Mouse (Mus musculus) heart, postnatal 0 days (tissue): ENCODE results near the gene F2r. TPM values are rescaled to one million over a fixed set of nuclear protein-coding genes. Genes with fewer than 3 reads are reported as not detected.

Experiments
- ATAC-seq: fragments of 200-750 bp; cut with Nextera tagmentation; 2 replicates; pipeline ENCODE4 v1.8.0; 2017; ENCODE audit warnings: low read depth, moderate number of reproducible peaks, moderate library complexity; ENCODE audit not compliant: insufficient read depth
- DNase-seq: peaks from one replicate; pipeline ENCODE4 v3.0.0-alpha.2; 2016; ENCODE audit warnings: low spot score
- H3K27ac ChIP-seq: fragments of 300-500 bp; sonication (generic); 2 replicates; pipeline ENCODE4 v1.5.1; 2014; ENCODE audit warnings: low read depth, mild to moderate bottlenecking
- H3K27me3 ChIP-seq: fragments of 300-500 bp; sonication (generic); 2 replicates; pipeline ENCODE4 v1.6.1; 2014; ENCODE audit warnings: low read length, mixed read lengths; ENCODE audit not compliant: control insufficient read depth, insufficient read depth
- H3K36me3 ChIP-seq: fragments of 300-500 bp; sonication (generic); replicated peaks from 2 replicates; pipeline ENCODE4 v1.6.1; 2014; ENCODE audit warnings: low read length, mixed read lengths; ENCODE audit not compliant: control insufficient read depth, insufficient read depth
- H3K4me1 ChIP-seq: fragments of 300-500 bp; sonication (generic); 2 replicates; pipeline ENCODE4 v1.6.1; 2014; ENCODE audit warnings: antibody characterized with exemption; ENCODE audit not compliant: control insufficient read depth, insufficient read depth
- H3K4me2 ChIP-seq: fragments of 300-500 bp; sonication (generic); 2 replicates; pipeline ENCODE4 v1.6.1; 2014; ENCODE audit warnings: low read depth, mild to moderate bottlenecking, low read length, moderate library complexity
- H3K4me3 ChIP-seq: fragments of 300-500 bp; sonication (generic); 2 replicates; pipeline ENCODE4 v1.5.1; 2014; ENCODE audit warnings: low read depth, low read length
- H3K9ac ChIP-seq: fragments of 300-500 bp; sonication (generic); replicated peaks from 2 replicates; pipeline ENCODE4 v1.6.1; 2014; ENCODE audit warnings: low read depth, low read length, mixed read lengths
- H3K9me3 ChIP-seq: fragments of 300-500 bp; sonication (generic); replicated peaks from 2 replicates; pipeline ENCODE4 v1.6.1; 2016; ENCODE audit warnings: low read length; ENCODE audit not compliant: control insufficient read depth
- CTCF ChIP-seq: IDR thresholded peaks from 2 replicates; pipeline ENCODE4 v1.5.1; 2016; ENCODE audit warnings: antibody characterized with exemption, control low read depth, low read depth
- EP300 ChIP-seq: IDR thresholded peaks from 2 replicates; pipeline ENCODE4 v1.6.1; 2016; ENCODE audit warnings: antibody characterized with exemption, low read depth
- WGBS: fragments of 180-500 bp; shearing (Covaris S2); extraction: QIAGEN DNeasy Blood & Tissue Kit; methylation state at CpG from one replicate; pipeline ENCODE4 v1.1.7; 2014; 5-methylcytosine and 5-hydroxymethylcytosine counted together
- polyA plus RNA-seq: library from polyadenylated mRNA; unstranded; fragments of >200 nt; fragmentation: Nextera tagmentation; extraction: Ambion mirVana; gene quantifications from 2 replicates; pipeline ENCODE4 v1.2.1, GENCODE M21; 2015
- total RNA-seq: library from RNA; depleted of rRNA; stranded (reverse); fragments of >200 nt; gene quantifications from 2 replicates; pipeline ENCODE4 v1.2.3, GENCODE M21; 2014; ENCODE audit warnings: low replicate concordance

The F2r gene
- total and polyA plus RNA-seq, 2 experiments from 2014 or later = 63.9 to 105 TPM

DNA sequence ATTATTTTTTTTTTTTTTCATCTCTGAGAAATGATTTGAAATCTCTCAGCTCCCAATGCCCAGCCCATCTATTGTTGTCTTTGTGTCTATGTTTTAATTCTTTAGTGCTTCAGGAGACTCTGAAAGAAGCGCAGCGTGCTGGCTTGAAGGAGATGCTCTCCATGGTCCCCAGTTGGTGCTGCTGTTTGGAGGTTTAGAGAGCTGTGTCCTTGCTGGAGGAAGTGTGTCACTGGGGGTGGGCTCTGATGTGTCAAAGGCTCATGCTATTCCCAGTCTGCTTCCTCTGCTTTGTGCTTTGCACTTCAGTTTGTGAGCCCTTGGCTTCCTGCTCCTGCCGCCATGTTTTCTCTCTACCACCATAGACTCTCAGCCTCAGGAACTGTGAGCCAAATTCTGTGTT lies 50.0 kb downstream of the F2r start:
- no peak overlapping the region for H3K9ac ChIP-seq
- ATAC-seq (no peak), DNase-seq (no peak)
- no peak overlapping the region for H3K4me3 ChIP-seq
- no peak overlapping the region for H3K27ac ChIP-seq
- TF ChIP-seq EP300 = no peak
- TF ChIP-seq CTCF = no peak
- no peaks in the 10 kb centered on the region for H3K27me3 ChIP-seq
- no peak overlapping the region for H3K4me2 ChIP-seq
- H3K36me3 ChIP-seq = no peaks in the 10 kb centered on the region
- WGBS = 91% methylated on average over 3 of the region's 3 CpGs
- H3K9me3 ChIP-seq = peaks cover 7% of the 10 kb centered on the region; the same call in 1 of the 2 replicates
- H3K4me1 ChIP-seq = no peaks in the 10 kb centered on the region

DNA sequence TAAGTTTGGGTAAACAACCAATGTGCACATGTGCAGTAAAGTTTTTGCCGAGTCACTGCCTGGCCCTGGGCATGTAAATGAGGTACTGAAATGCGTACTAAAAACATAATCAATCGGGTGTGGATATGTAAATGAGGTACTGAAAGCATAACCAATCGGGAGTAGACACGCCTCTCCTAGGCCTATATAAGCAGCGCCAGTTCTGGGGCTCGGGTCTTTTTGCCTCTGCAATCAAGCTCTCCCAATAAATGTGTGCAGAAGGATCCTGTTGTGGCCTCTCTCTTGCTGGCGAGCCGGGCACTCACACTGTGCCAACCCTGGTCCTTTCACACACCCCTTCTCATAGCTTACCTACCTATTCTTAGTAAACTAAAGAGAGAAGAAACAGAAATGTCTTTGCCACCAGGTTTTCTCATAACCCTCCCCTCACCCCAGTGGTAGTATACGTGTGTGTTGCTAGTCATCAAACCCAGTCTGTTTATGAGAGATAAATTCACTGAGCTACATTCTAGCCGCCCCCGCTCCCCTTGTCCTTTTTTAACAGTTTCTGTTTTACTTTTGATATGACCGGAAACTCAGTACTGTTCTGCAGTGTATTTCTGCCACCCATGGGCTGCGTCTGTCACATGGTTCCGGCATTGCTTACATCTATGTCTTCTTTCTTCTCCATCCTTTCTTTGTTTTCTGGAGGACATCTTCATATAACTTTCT lies 51.3 kb downstream of the F2r start:
- ATAC-seq = no peak
- Histone ChIP-seq H3K27me3 (no peaks in the 10 kb centered on the region), H3K4me2 (no peak overlapping the region), H3K36me3 (no peaks in the 10 kb centered on the region), H3K27ac (no peak overlapping the region), H3K9ac (no peak overlapping the region), H3K9me3 (peaks cover 7% of the 10 kb centered on the region; the same call in 1 of the 2 replicates), H3K4me3 (no peak overlapping the region), H3K4me1 (no peaks in the 10 kb centered on the region)
- TF ChIP-seq CTCF (no peak), EP300 (no peak)
- 83% methylated on average over 15 of the region's 15 CpGs for WGBS
- DNase-seq = no peak

DNA sequence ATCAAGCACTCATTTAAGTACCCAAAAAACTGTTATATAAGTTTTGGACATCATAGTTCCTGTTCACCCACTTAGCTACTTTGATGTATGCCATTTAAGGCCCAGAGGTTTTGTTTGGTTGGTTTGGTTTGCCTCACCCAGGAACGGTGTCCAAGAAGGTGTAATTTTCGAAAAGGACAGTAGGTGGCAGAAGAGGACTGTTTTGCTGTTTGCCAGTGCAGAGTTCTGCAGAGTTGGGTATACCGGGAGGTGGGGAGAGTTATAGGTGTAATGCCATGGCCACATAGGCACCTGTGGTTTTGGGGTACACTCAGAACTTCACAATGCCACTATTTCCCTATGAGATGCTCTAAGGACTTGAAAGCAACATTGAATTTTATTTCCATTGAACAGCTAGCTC lies 54.6 kb downstream of the F2r start:
- Histone ChIP-seq H3K9me3 (no peaks in the 10 kb centered on the region), H3K9ac (no peak overlapping the region), H3K36me3 (no peaks in the 10 kb centered on the region), H3K4me2 (no peak overlapping the region), H3K27ac (no peak overlapping the region), H3K27me3 (no peaks in the 10 kb centered on the region), H3K4me3 (no peak overlapping the region), H3K4me1 (no peaks in the 10 kb centered on the region)
- TF ChIP-seq EP300 (no peak), CTCF (peak; percentile 94)
- peak; percentile 69 for ATAC-seq
- peak; percentile 68 for DNase-seq
- WGBS = 0% methylated on average over 3 of the region's 3 CpGs

DNA sequence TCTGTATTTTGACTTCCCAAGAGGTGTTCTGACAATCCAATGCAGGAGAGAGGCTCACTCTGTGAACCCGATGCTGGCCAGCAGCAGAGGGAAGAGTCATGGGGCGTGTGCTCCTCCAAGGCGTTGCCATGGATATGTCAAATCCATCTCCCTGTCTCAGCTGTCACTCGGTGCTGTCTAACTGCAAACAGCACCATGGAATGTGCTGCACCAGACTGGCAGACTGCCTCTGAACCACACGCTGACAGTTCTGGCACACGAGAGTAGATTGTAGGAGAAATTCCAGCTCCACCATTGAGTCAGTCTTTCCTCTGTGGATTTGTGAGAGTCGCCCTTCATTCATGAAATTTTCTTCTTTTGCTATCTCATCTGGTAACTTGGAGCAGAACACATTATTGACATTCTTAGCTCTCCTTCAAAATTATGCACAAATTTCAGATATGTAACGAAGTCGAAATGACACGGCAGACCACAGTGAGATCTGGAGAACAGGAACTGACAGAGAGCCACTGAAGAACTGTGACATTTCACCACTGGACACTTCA lies 55.1 kb downstream of the F2r start:
- Histone ChIP-seq H3K4me1 (no peaks in the 10 kb centered on the region), H3K36me3 (no peaks in the 10 kb centered on the region), H3K9ac (no peak overlapping the region), H3K4me3 (no peak overlapping the region), H3K27ac (no peak overlapping the region), H3K9me3 (no peaks in the 10 kb centered on the region), H3K4me2 (no peak overlapping the region; the same call in 1 of the 2 replicates), H3K27me3 (no peaks in the 10 kb centered on the region)
- 20% methylated on average over 10 of the region's 10 CpGs for WGBS
- no peak for TF ChIP-seq EP300
- ATAC-seq (peak; percentile 81), DNase-seq (peak; percentile 20)

DNA sequence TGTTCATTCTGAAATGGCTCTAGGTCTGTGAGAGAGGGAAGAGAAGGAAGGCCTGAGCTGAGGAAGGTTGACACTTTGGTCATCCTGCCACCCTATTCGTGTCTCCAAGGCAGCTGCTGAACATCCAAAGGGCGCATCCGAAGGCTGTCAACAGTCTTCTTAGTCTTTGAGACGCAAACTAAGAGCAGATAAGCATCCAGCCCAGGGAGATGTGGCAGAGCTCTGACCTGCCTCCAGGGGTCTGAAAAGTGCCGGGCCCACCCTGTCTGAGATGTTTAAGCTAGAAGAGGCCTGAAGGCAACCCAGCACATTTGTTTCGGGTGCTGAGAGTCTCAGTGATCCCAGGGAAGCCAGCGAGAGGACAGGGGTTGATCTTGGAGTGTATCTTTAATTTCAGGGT lies 61.0 kb downstream of the F2r start:
- Histone ChIP-seq H3K36me3 (no peaks in the 10 kb centered on the region), H3K4me1 (no peaks in the 10 kb centered on the region), H3K4me3 (no peak overlapping the region), H3K27me3 (no peaks in the 10 kb centered on the region), H3K4me2 (no peak overlapping the region), H3K9me3 (no peaks in the 10 kb centered on the region), H3K27ac (no peak overlapping the region), H3K9ac (no peak overlapping the region)
- 53% methylated on average over 7 of the region's 7 CpGs for WGBS
- ATAC-seq (no peak), DNase-seq (no peak)
- no peak for TF ChIP-seq EP300
- no peak for TF ChIP-seq CTCF
